Mouse (Mus musculus) CH12.LX (cell line): Measurements from ENCODE around the gene Grk4. TPM values are rescaled to one million over a fixed set of nuclear protein-coding genes. Genes with fewer than 3 reads are reported as not detected.
"Not testable (repeated sequence)": the region's sequence is repeated elsewhere in the genome, so short reads cannot be mapped to it uniquely, and the experiment has no call there.

Experiments used
- DNase-seq: peaks from one replicate; pipeline ENCODE4 v3.0.0-alpha.2; 2013; ENCODE audit errors: extremely low read depth
- H3K27ac ChIP-seq: 2 replicates; pipeline ENCODE4 v1.5.1; 2012; ENCODE audit warnings: low read depth, mild to moderate bottlenecking, control low read depth, moderate library complexity; ENCODE audit not compliant: insufficient read depth
- H3K27me3 ChIP-seq: replicated peaks from 2 replicates; pipeline ENCODE3; 2012; ENCODE audit warnings: inconsistent platforms
- H3K36me3 ChIP-seq, 2 experiments: replicated peaks in 1 of 2; 2 replicates each; pipeline versions ENCODE3 to v1.6.1; 2012; ENCODE audit warnings: inconsistent platforms in 1 of 2, low read length in 1 of 2, mild to moderate bottlenecking in 1 of 2, mixed read lengths in 1 of 2, moderate library complexity in 1 of 2; ENCODE audit not compliant: control insufficient read depth in 1 of 2, insufficient read depth in 1 of 2
- H3K4me1 ChIP-seq, 2 experiments: 2 replicates each; pipeline ENCODE4 v1.6.1; 2012; ENCODE audit warnings: inconsistent platforms in 1 of 2, moderate library complexity in 1 of 2; ENCODE audit not compliant: insufficient read depth in 2 of 2, control insufficient read depth in 1 of 2
- H3K4me2 ChIP-seq: 2 replicates; pipeline ENCODE4 v1.6.1; 2012; ENCODE audit warnings: low read depth, mild to moderate bottlenecking, control low read depth; ENCODE audit not compliant: poor library complexity, insufficient read depth, severe bottlenecking
- H3K4me3 ChIP-seq, 3 experiments: fragments of 150-350 bp in 1 of 3; sonication (generic) in 1 of 3; replicated peaks in 1 of 3; 2 replicates each; pipeline versions ENCODE3 to v1.5.1; 2011 to 2012; ENCODE audit warnings: low read depth in 2 of 3, low read length in 2 of 3, mild to moderate bottlenecking in 2 of 3, moderate library complexity in 2 of 3, control low read depth in 1 of 3, improper control_type of control experiment in 1 of 3, inconsistent platforms in 1 of 3, mixed read lengths in 1 of 3; ENCODE audit not compliant: poor library complexity in 1 of 3
- H3K79me2 ChIP-seq: replicated peaks from 2 replicates; pipeline ENCODE4 v1.6.1; 2012; ENCODE audit warnings: mild to moderate bottlenecking, moderate library complexity; ENCODE audit not compliant: control insufficient read depth, poor library complexity, insufficient read depth, severe bottlenecking; ENCODE audit errors: extremely low read depth
- H3K9ac ChIP-seq: 2 replicates; pipeline ENCODE4 v1.6.1; 2012; ENCODE audit warnings: low read depth, mild to moderate bottlenecking, control low read depth, moderate library complexity; ENCODE audit not compliant: insufficient read depth
- H3K9me3 ChIP-seq: replicated peaks from 2 replicates; pipeline ENCODE3; 2012; ENCODE audit warnings: low read length, inconsistent platforms, mixed read lengths
- BHLHE40 ChIP-seq: IDR thresholded peaks from 2 replicates; pipeline ENCODE4 v1.6.1; 2011; ENCODE audit warnings: mild to moderate bottlenecking, low read depth, low read length, improper control_type of control experiment
- CTCF ChIP-seq, 2 experiments: IDR thresholded peaks in 1 of 2; conservative IDR thresholded peaks in 1 of 2; 2 replicates each; pipeline ENCODE4 v1.5.1; 2011 to 2012; ENCODE audit warnings: low read depth in 2 of 2, low read length in 2 of 2, improper control_type of control experiment in 1 of 2, inconsistent platforms in 1 of 2, mild to moderate bottlenecking in 1 of 2, moderate library complexity in 1 of 2
- ELF1 ChIP-seq: IDR thresholded peaks from 2 replicates; pipeline ENCODE4 v1.6.1; 2014; ENCODE audit warnings: low read depth, mild to moderate bottlenecking, inconsistent platforms, low read length, improper control_type of control experiment
- HCFC1 ChIP-seq: IDR thresholded peaks from 2 replicates; pipeline ENCODE4 v1.6.1; 2012; ENCODE audit warnings: low read depth, mild to moderate bottlenecking, inconsistent platforms, low read length, improper control_type of control experiment
- IRF4 ChIP-seq: IDR thresholded peaks from 2 replicates; pipeline ENCODE4 v1.6.1; 2014; ENCODE audit warnings: low read depth, mild to moderate bottlenecking, inconsistent platforms, low read length, improper control_type of control experiment
- JUN ChIP-seq: IDR thresholded peaks from 2 replicates; pipeline ENCODE4 v1.6.1; 2011; ENCODE audit warnings: low read depth, mild to moderate bottlenecking, low read length, improper control_type of control experiment, moderate library complexity; ENCODE audit not compliant: insufficient read depth
- JUND ChIP-seq: conservative IDR thresholded peaks from 2 replicates; pipeline ENCODE4 v1.6.1; 2011; ENCODE audit warnings: low read depth, low read length, improper control_type of control experiment
- KAT2A ChIP-seq: IDR thresholded peaks from 2 replicates; pipeline ENCODE4 v1.6.1; 2012; ENCODE audit warnings: low read length, improper control_type of control experiment, inconsistent platforms; ENCODE audit not compliant: insufficient replicate concordance
- MAX ChIP-seq: IDR thresholded peaks from 2 replicates; pipeline ENCODE4 v1.6.1; 2011; ENCODE audit warnings: low read length, improper control_type of control experiment
- PAX5 ChIP-seq: IDR thresholded peaks from 2 replicates; pipeline ENCODE4 v1.6.1; 2012; ENCODE audit warnings: low read length, inconsistent platforms, mixed read lengths
- POLR2A ChIP-seq: IDR thresholded peaks from 2 replicates; pipeline ENCODE4 v1.6.1; 2011; ENCODE audit warnings: low read depth, mild to moderate bottlenecking, improper control_type of control experiment, low read length
- TBP ChIP-seq: conservative IDR thresholded peaks from 2 replicates; pipeline ENCODE4 v1.6.1; 2011; ENCODE audit warnings: low read depth, low read length, improper control_type of control experiment
- UBTF ChIP-seq: IDR thresholded peaks from 2 replicates; pipeline ENCODE4 v1.6.1; 2012; ENCODE audit warnings: low read depth, mild to moderate bottlenecking, inconsistent platforms, low read length, improper control_type of control experiment, moderate library complexity
- USF2 ChIP-seq: conservative IDR thresholded peaks from 2 replicates; pipeline ENCODE4 v1.6.1; 2011; ENCODE audit warnings: low read depth, low read length, improper control_type of control experiment
- ZNF384 ChIP-seq: IDR thresholded peaks from 2 replicates; pipeline ENCODE4 v1.6.1; 2012; ENCODE audit warnings: low read depth, low read length, improper control_type of control experiment, inconsistent platforms
- dilution Hi-C: fragments of 300-500 bp; cut with MboI; formaldehyde crosslinking; loops from 2 replicates; pipeline ENCODE4 v1.14.3; 2020; ENCODE audit warnings: low sequenced_read_pairs; ENCODE audit not compliant: extremely low pct_unique_long_range_greater_than_20kb, extremely low pct_ligation_motif_present
- in situ Hi-C: fragments of 300-500 bp; cut with MboI; formaldehyde crosslinking; loops from 3 replicates; pipeline ENCODE4 v1.14.3; 2019; ENCODE audit warnings: low sequenced_read_pairs, low pct_ligation_motif_present, low pct_unique_long_range_greater_than_20kb, mixed read lengths
- polyA plus RNA-seq: library from polyadenylated mRNA; unstranded; fragments of >175 nt; gene quantifications from 2 replicates; pipeline ENCODE4 v1.2.1, GENCODE M21; 2012; ENCODE audit warnings: low read depth; ENCODE audit not compliant: insufficient read length
- total RNA-seq, 2 experiments: library from RNA; depleted of rRNA; stranded (reverse); fragments of 300-350 nt in 1 of 2; fragments of >200 nt in 1 of 2; gene quantifications; 2 replicates each; pipeline ENCODE4 v1.2.3; 2012 to 2014

Gene Grk4
- total and polyA plus RNA-seq, 3 experiments: 0.56 to 0.81 (median 0.76) TPM

DNA sequence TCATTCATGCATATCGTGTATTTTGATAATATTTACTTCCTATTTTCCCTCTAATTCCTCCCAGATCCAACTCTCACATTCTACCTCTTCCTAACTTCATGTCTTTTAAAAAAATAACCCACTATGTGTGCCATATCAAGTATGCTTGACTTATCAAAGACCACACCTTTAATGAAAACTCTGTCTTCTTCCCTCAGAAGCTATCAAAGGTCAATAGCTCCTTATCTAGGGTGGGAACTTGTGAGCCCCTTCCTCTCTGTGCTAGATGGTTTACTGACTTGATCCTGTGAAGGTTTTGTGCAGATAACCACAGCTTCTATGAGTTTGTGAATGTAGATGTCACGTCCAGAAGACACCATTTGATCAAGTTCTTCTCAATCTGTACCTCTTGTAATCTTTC, 32.6 kb downstream of the Grk4 start:
- H3K4me2 ChIP-seq: no peak overlapping the region
- no peaks in the 10 kb centered on the region for H3K27me3 ChIP-seq
- no peaks in the 10 kb centered on the region for H3K9me3 ChIP-seq
- H3K9ac ChIP-seq: no peak overlapping the region
- no peaks in the 10 kb centered on the region for H3K36me3 ChIP-seq
- DNase-seq: no peak
- in situ Hi-C loops (no loop called here), dilution Hi-C loops (no loop called here)
- no peak overlapping the region for H3K4me3 ChIP-seq
- H3K27ac ChIP-seq: no peak overlapping the region
- H3K4me1 ChIP-seq: peaks cover 0 to 7% of the 10 kb centered on the region in 2 experiments; a peak in 1 of 4 replicates
- H3K79me2 ChIP-seq: no peaks in the 10 kb centered on the region
- TF ChIP-seq ELF1 (no peak), USF2 (no peak), HCFC1 (no peak), PAX5 (no peak), MAX (no peak), JUND (no peak), IRF4 (no peak), POLR2A (no peak), JUN (no peak)
- TF ChIP-seq, all 38 proteins: peak for 0

DNA sequence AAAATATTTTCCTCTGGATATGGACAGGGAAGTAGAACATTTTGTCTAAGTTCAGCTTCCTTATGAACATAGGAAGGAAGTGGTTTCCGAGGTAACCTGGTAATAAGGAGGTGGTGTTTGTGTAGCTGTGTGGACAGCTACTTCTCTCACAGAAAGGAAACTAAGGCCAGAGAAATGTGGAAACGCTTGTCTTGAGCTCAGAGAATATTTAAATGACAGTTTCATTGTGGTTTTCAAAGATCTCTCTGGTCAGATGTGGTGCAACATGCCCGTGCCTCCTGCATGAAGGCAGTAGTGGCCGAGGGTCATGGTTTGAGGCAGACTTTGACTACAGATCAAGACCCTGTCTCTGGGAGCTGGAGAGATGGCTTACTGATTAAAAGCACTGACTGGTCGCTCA, 35.3 kb downstream of the Grk4 start:
- no peak overlapping the region for H3K9ac ChIP-seq
- TF ChIP-seq JUN (no peak), BHLHE40 (peak; percentile 47), POLR2A (no peak), CTCF (conservative IDR thresholded peaks at IDR 0.05 in 1 of 2, IDR thresholded peaks at IDR 0.05 in 1 of 2; ENCODE audit: low read depth in 2 of 2, low read length in 2 of 2) (no peak), TBP (no peak), IRF4 (no peak)
- H3K36me3 ChIP-seq: no peaks in the 10 kb centered on the region
- DNase-seq: peak; percentile 3
- in situ Hi-C loops: no loop called here
- H3K4me2 ChIP-seq: no peak overlapping the region
- H3K4me1 ChIP-seq: peaks cover 0 to 7% of the 10 kb centered on the region in 2 experiments; a peak in 1 of 4 replicates
- H3K9me3 ChIP-seq: no peaks in the 10 kb centered on the region
- no peak overlapping the region for H3K27ac ChIP-seq
- no peak overlapping the region for H3K4me3 ChIP-seq
- no peaks in the 10 kb centered on the region for H3K79me2 ChIP-seq
- H3K27me3 ChIP-seq: no peaks in the 10 kb centered on the region
- dilution Hi-C loops: no loop called here

DNA sequence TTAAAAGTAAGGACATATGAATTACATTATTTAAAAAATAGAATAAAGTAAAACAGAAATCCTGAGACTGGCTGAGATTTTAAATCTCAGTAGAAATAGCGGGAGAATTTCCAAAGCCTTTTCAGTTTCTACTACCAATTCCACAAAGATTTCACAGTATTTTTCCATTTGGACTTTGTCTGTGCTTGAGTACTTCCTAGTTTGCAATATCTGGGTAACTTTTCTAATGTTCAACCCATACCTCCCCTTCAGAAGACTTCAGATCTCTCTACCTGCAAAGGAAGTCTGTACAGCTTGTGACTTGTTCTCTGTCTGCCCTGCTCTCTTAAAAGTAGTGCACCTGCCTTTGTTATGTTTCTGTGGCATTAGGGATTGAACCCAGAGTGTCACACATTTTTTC, 48.3 kb downstream of the Grk4 start:
- dilution Hi-C loops: no loop called here
- H3K4me3 ChIP-seq: no peak overlapping the region

DNA sequence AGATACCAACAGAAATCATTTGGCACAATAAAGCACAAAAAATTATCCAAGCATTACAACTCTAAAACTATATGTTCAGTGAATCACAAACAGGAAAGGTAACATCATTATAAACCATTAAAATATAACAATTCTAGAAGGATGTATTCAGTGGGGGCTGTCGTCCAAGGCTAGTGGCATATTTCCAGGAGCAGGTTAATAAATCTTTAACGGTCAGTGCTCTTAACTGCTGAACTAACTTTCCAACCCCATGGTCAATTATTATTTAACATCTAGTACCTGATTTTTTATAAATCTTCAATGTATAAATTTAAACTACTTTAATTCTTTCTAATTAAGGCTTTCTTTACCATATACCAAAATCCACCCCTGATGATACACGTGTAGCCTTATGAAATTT, 54.2 kb downstream of the Grk4 start:
- H3K4me1 ChIP-seq, DNase-seq, in situ Hi-C loops, H3K27me3 ChIP-seq, H3K79me2 ChIP-seq, H3K4me3 ChIP-seq, H3K36me3 ChIP-seq, dilution Hi-C loops, H3K27ac ChIP-seq, H3K9me3 ChIP-seq, H3K4me2 ChIP-seq, H3K9ac ChIP-seq: not testable (repeated sequence)

More for the DNA sequence above, 48.3 kb downstream of the Grk4 start:
- in situ Hi-C loops: no loop called here
- H3K27ac ChIP-seq: no peak overlapping the region
- H3K9me3 ChIP-seq: no peaks in the 10 kb centered on the region
- H3K4me1 ChIP-seq: no peaks in the 10 kb centered on the region
- no peaks in the 10 kb centered on the region for H3K36me3 ChIP-seq
- H3K4me2 ChIP-seq: no peak overlapping the region
- TF ChIP-seq UBTF (no peak), CTCF (conservative IDR thresholded peaks at IDR 0.05 in 1 of 2, IDR thresholded peaks at IDR 0.05 in 1 of 2; ENCODE audit: low read depth in 2 of 2, low read length in 2 of 2) (no peak), KAT2A (no peak), HCFC1 (no peak), IRF4 (no peak), ZNF384 (no peak)
- H3K9ac ChIP-seq: no peak overlapping the region
- no peaks in the 10 kb centered on the region for H3K27me3 ChIP-seq
- no peaks in the 10 kb centered on the region for H3K79me2 ChIP-seq
- no peak for DNase-seq
